Mouse (Mus musculus): ENCODE results near the gene Tmbim6.

- no peak for TF ChIP-seq CTCF (IDR thresholded peaks at IDR 0.05; ENCODE audit: low read depth, low read length)
- no peak for TF ChIP-seq GATA1 (IDR thresholded peaks at IDR 0.05; ENCODE audit: borderline replicate concordance, low read length)
- no peak for TF ChIP-seq TAL1 (conservative IDR thresholded peaks at IDR 0.05; ENCODE audit: low read depth, low read length)
Measured at GRCm38 (mm10) chr15:99358952-99359351, 33.7 kb upstream of the Tmbim6 start.
